Mouse (Mus musculus) hindbrain, embryonic 15.5 days (tissue): ENCODE data around the gene Vmn1r160. TPM values are rescaled to one million over a fixed set of nuclear protein-coding genes. Genes with fewer than 3 reads are reported as not detected.
"Not testable (repeated sequence)": the region's sequence is repeated elsewhere in the genome, so short reads cannot be mapped to it uniquely, and the experiment has no call there.

Experiments
- ATAC-seq: fragments of 200-750 bp; cut with Nextera tagmentation; 2 replicates; pipeline ENCODE4 v1.8.0; 2017; ENCODE audit warnings: low read depth, moderate number of reproducible peaks, moderate TSS enrichment; ENCODE audit not compliant: low FRiP score
- H3K27ac ChIP-seq: fragments of 300-500 bp; sonication (generic); replicated peaks from 2 replicates; pipeline ENCODE4 v1.5.1; 2015; ENCODE audit warnings: mild to moderate bottlenecking, inconsistent platforms
- H3K27me3 ChIP-seq: fragments of 300-500 bp; sonication (generic); 2 replicates; pipeline ENCODE4 v1.6.1; 2015; ENCODE audit warnings: control low read depth, inconsistent platforms
- H3K36me3 ChIP-seq: fragments of 300-500 bp; sonication (generic); 2 replicates; pipeline ENCODE4 v1.6.1; 2015; ENCODE audit warnings: control low read depth, inconsistent platforms
- H3K4me1 ChIP-seq: fragments of 300-500 bp; sonication (generic); replicated peaks from 2 replicates; pipeline ENCODE4 v1.6.1; 2015; ENCODE audit warnings: control low read depth, inconsistent platforms
- H3K4me2 ChIP-seq: fragments of 300-500 bp; sonication (generic); 2 replicates; pipeline ENCODE4 v1.6.1; 2015; ENCODE audit warnings: moderate library complexity, mild to moderate bottlenecking, inconsistent platforms
- H3K4me3 ChIP-seq: fragments of 300-500 bp; sonication (generic); 2 replicates; pipeline ENCODE4 v1.5.1; 2015; ENCODE audit warnings: mild to moderate bottlenecking, inconsistent platforms
- H3K9ac ChIP-seq: fragments of 300-500 bp; sonication (generic); 2 replicates; pipeline ENCODE4 v1.6.1; 2015; ENCODE audit warnings: inconsistent platforms
- H3K9me3 ChIP-seq: fragments of 300-500 bp; sonication (generic); 2 replicates; pipeline ENCODE4 v1.6.1; 2016; ENCODE audit warnings: control low read depth, inconsistent platforms
- WGBS: fragments of 180-500 bp; shearing (Covaris S2); methylation state at CpG from one replicate; pipeline ENCODE4 v1.1.7; 2015; 5-methylcytosine and 5-hydroxymethylcytosine counted together
- polyA plus RNA-seq: library from polyadenylated mRNA; unstranded; fragments of >200 nt; fragmentation: Nextera tagmentation; extraction: Ambion mirVana; gene quantifications from 2 replicates; pipeline ENCODE4 v1.2.1, GENCODE M21; 2015

The Vmn1r160 gene
- not detected in 2 replicates for polyA plus RNA-seq

DNA sequence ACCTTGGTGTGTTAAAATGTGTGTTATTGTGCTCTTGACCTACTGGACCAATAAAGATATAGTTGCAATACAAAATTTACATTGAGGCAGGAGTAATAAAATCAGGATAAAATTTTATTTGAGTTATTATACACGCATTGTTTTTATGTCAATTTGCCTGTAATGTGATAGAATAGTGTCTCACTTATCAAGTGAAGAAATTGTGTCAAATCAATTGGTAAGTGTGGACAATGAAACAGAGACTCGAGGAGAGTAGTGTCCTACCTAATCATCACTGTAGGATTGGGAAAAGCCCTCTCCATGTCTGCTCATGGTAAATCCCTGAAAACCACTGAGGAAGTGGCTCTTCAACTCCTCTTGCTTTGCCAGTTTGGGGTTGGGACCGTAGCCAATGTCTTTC lies at the start of gene Vmn1r160:
Gene Vmn1r160, plus strand, starts transcription at position 301 of the 400 bp plus-strand sequence.
- not testable (repeated sequence) for H3K9me3 ChIP-seq, H3K27ac ChIP-seq, H3K27me3 ChIP-seq, ATAC-seq, H3K4me1 ChIP-seq, H3K9ac ChIP-seq, H3K4me2 ChIP-seq, H3K36me3 ChIP-seq, H3K4me3 ChIP-seq
- WGBS, result 38% methylated on average over 1 of the region's 3 CpGs

GRCm38 (mm10) chr7:22843505-22843904 lies 27.5 kb upstream of the Vmn1r160 start, which contains the start of gene Vmn1r159:
Gene Vmn1r159 (minus strand): TSS chr7:22843605.
- not testable (repeated sequence) for H3K27me3 ChIP-seq, H3K4me1 ChIP-seq, H3K9ac ChIP-seq, H3K4me3 ChIP-seq, H3K36me3 ChIP-seq, H3K4me2 ChIP-seq, ATAC-seq, H3K27ac ChIP-seq, H3K9me3 ChIP-seq
- WGBS, result 70% methylated on average over 3 of the region's 3 CpGs

Other genes starting within 250 kb of the Vmn1r160 start
- not detected in 2 replicates for gene Vmn1r155, start 213.2 kb upstream of the Vmn1r160 start, polyA plus RNA-seq
- not detected in 2 replicates for gene Gm8693, start 178.9 kb upstream of the Vmn1r160 start, polyA plus RNA-seq
- gene Gm4567, start 151.5 kb upstream of the Vmn1r160 start, polyA plus RNA-seq, result not detected in 2 replicates
- not detected in 2 replicates for gene Vmn1r157, start 109.5 kb upstream of the Vmn1r160 start, polyA plus RNA-seq
- not detected in 2 replicates for gene Vmn1r158, start 80.4 kb upstream of the Vmn1r160 start, polyA plus RNA-seq
- not detected in 2 replicates for gene Vmn1r159, start 27.6 kb upstream of the Vmn1r160 start, polyA plus RNA-seq
- not detected in 2 replicates for gene Gm4214, start 113.4 kb downstream of the Vmn1r160 start, polyA plus RNA-seq
- not detected in 2 replicates for gene Gm4216, start 148.7 kb downstream of the Vmn1r160 start, polyA plus RNA-seq
- gene Vmn1r163, start 184.3 kb downstream of the Vmn1r160 start, polyA plus RNA-seq, result not detected in 2 replicates
- not detected in 2 replicates for gene Gm8720, start 196.2 kb downstream of the Vmn1r160 start, polyA plus RNA-seq